Comparison of ENCODE assay signal across 21 mouse cellular contexts in the genomic region with DNA sequence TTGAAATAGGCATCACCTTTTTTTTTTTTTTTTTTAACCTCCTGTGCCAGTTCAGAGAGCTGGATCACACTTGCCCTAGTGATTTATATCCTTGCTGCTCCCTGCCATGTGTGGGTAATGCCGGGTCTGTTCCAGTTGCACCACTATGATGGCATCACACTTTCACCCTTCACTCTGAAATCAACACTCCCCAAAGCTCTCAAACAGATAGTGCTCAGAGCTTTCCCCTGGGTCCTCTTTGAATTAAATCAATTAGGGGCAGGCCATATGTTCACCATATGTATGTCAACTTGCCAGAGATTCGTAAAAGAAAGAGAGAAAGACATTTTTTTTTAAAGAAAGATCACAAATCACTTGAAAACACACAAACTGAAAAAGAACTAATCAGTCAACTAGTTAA.
DNase-seq lines count a peak whose midpoint lies in the region; ATAC-seq lines count a peak whose summit lies in the region.
"Had no signal": no experiment of that assay in that cellular context is flagged by ENCODE, and none has a peak within 500 bp of the region (broad histone marks: within the 10 kb centered on the region; RNA-seq: fewer than 3 reads in every experiment).

No protein-coding gene starts in this region.

- WGBS in neural tube, embryonic 11.5 days, result 34% methylated on average over 2 of the region's 2 CpGs
- WGBS in forebrain, embryonic 16.5 days, result 44% methylated on average over 2 of the region's 2 CpGs
- 23% methylated on average over 2 of the region's 2 CpGs for WGBS in kidney, embryonic 15.5 days
- 33% methylated on average over 2 of the region's 2 CpGs for WGBS in intestine, embryonic 16.5 days

- H3K36me3 ChIP-seq in neural tube, embryonic 11.5 days (ENCODE audit: control insufficient read depth, insufficient read depth, low read length), result no peaks in the 10 kb centered on the region
- no peaks in the 10 kb centered on the region for H3K36me3 ChIP-seq in forebrain, embryonic 16.5 days (ENCODE audit: control insufficient read depth, insufficient read depth)
- H3K36me3 ChIP-seq in kidney, embryonic 15.5 days, result no peaks in the 10 kb centered on the region
- no peaks in the 10 kb centered on the region for H3K36me3 ChIP-seq in intestine, embryonic 16.5 days (ENCODE audit: control insufficient read depth, insufficient read depth, low read length)
- H3K36me3 ChIP-seq: G1E; heart, embryonic 10.5 days; midbrain, embryonic 12.5 days; stomach, embryonic 15.5 days had no signal

- peak; percentile 38; the same call in 1 of the 2 replicates for ATAC-seq in neural tube, embryonic 11.5 days (ENCODE audit: insufficient read depth, low FRiP score, low TSS enrichment)
- peak; percentile 60 for ATAC-seq in forebrain, embryonic 16.5 days
- no peak for ATAC-seq in kidney, embryonic 15.5 days (replicated peaks; ENCODE audit: low FRiP score)
- no peak for ATAC-seq in intestine, embryonic 16.5 days
- ATAC-seq: CD4-positive, CD25-positive, alpha-beta regulatory T cell, adult 4 months had no signal

- DNase-seq in neural tube, embryonic 11.5 days (ENCODE audit: low spot score), result no peak
- DNase-seq in neural tube, embryonic 10.5 days (ENCODE audit: extremely low spot score, low spot score), result no peak
- peak; percentile 65 for DNase-seq in embryo, embryonic 10.5 days (ENCODE audit: low spot score)
- DNase-seq in frontal cortex, adult 2 months (ENCODE audit: extremely low spot score in 1 of 2, low spot score in 1 of 2), result no peak
- DNase-seq: adrenal gland, adult 8-10 months; cerebellum, adult 11-12 months; heart, postnatal 14 days; kidney, adult 2 months; kidney, postnatal 36 days; lung, adult 2 months; lung, postnatal 36 days; right cerebral cortex, postnatal 14 days had no signal

- H3K4me1 ChIP-seq in neural tube, embryonic 11.5 days (ENCODE audit: control insufficient read depth, insufficient read depth, low read length), result peaks cover 6% of the 10 kb centered on the region; the same call in 1 of the 2 replicates
- peaks cover 14% of the 10 kb centered on the region for H3K4me1 ChIP-seq in forebrain, embryonic 16.5 days (replicated peaks; ENCODE audit: control insufficient read depth, insufficient read depth, low read length)
- peaks cover 18% of the 10 kb centered on the region; the same call in 1 of the 2 replicates for H3K4me1 ChIP-seq in kidney, embryonic 15.5 days
- peaks cover 12% of the 10 kb centered on the region for H3K4me1 ChIP-seq in intestine, embryonic 16.5 days (ENCODE audit: control insufficient read depth, insufficient read depth, low read length)

- no peak overlapping the region for H3K4me2 ChIP-seq in neural tube, embryonic 11.5 days (ENCODE audit: low read depth)
- no peak overlapping the region for H3K4me2 ChIP-seq in forebrain, embryonic 16.5 days (ENCODE audit: low read length)
- H3K4me2 ChIP-seq in kidney, embryonic 15.5 days, result no peak overlapping the region
- H3K4me2 ChIP-seq in intestine, embryonic 16.5 days (ENCODE audit: low read depth, low read length), result no peak overlapping the region
- H3K4me2 ChIP-seq: liver, embryonic 11.5 days; midbrain, embryonic 12.5 days; stomach, embryonic 15.5 days had no signal

- no peaks in the 10 kb centered on the region for H3K9me3 ChIP-seq in neural tube, embryonic 11.5 days (ENCODE audit: control insufficient read depth, low read length)
- H3K9me3 ChIP-seq in forebrain, embryonic 16.5 days (ENCODE audit: control insufficient read depth, low read length), result no peaks in the 10 kb centered on the region
- H3K9me3 ChIP-seq in kidney, embryonic 15.5 days (replicated peaks), result no peaks in the 10 kb centered on the region
- no peaks in the 10 kb centered on the region for H3K9me3 ChIP-seq in intestine, embryonic 16.5 days (ENCODE audit: control insufficient read depth, low read length)
- H3K9me3 ChIP-seq: heart, embryonic 10.5 days; midbrain, embryonic 12.5 days; stomach, embryonic 15.5 days had no signal

- no peak overlapping the region for H3K4me3 ChIP-seq in neural tube, embryonic 11.5 days (ENCODE audit: low read depth, low read length)
- H3K4me3 ChIP-seq in forebrain, embryonic 16.5 days (replicated peaks; ENCODE audit: low read length), result no peak overlapping the region
- no peak overlapping the region for H3K4me3 ChIP-seq in kidney, embryonic 15.5 days (replicated peaks)
- no peak overlapping the region for H3K4me3 ChIP-seq in intestine, embryonic 16.5 days (ENCODE audit: low read length)
- H3K4me3 ChIP-seq: heart, embryonic 10.5 days; midbrain, embryonic 12.5 days; stomach, embryonic 15.5 days had no signal

- no peaks in the 10 kb centered on the region; the same call in 1 of the 2 replicates for H3K27me3 ChIP-seq in neural tube, embryonic 11.5 days (ENCODE audit: control insufficient read depth, insufficient read depth, low read length)
- H3K27me3 ChIP-seq in forebrain, embryonic 16.5 days (replicated peaks; ENCODE audit: control insufficient read depth, insufficient read depth, low read length), result no peaks in the 10 kb centered on the region
- no peaks in the 10 kb centered on the region for H3K27me3 ChIP-seq in kidney, embryonic 15.5 days
- no peaks in the 10 kb centered on the region for H3K27me3 ChIP-seq in intestine, embryonic 16.5 days (replicated peaks; ENCODE audit: control insufficient read depth, insufficient read depth, low read length)
- H3K27me3 ChIP-seq: stomach, embryonic 15.5 days had no signal

- H3K9ac ChIP-seq in neural tube, embryonic 11.5 days (ENCODE audit: low read length), result no peak overlapping the region
- H3K9ac ChIP-seq in forebrain, embryonic 16.5 days (replicated peaks; ENCODE audit: low read depth, low read length), result no peak overlapping the region
- no peak overlapping the region for H3K9ac ChIP-seq in kidney, embryonic 15.5 days
- H3K9ac ChIP-seq in intestine, embryonic 16.5 days (ENCODE audit: low read depth, low read length), result no peak overlapping the region
- H3K9ac ChIP-seq: midbrain, embryonic 12.5 days; stomach, embryonic 15.5 days had no signal

- no peak overlapping the region for H3K27ac ChIP-seq in neural tube, embryonic 11.5 days (ENCODE audit: low read depth, low read length)
- H3K27ac ChIP-seq in forebrain, embryonic 16.5 days (ENCODE audit: low read length), result no peak overlapping the region
- H3K27ac ChIP-seq in kidney, embryonic 15.5 days, result no peak overlapping the region
- no peak overlapping the region for H3K27ac ChIP-seq in intestine, embryonic 16.5 days (ENCODE audit: low read length)
- H3K27ac ChIP-seq: heart, embryonic 10.5 days; midbrain, embryonic 12.5 days; stomach, embryonic 15.5 days had no signal

Comparison
In these comparisons a context has a peak if more than half of its experiments do, and no peak if none do; other contexts are left out.
1. ATAC-seq: peak in neural tube, embryonic 11.5 days (single experiment) and forebrain, embryonic 16.5 days (single experiment); none in kidney, embryonic 15.5 days (single experiment) and intestine, embryonic 16.5 days (single experiment).